Mouse (Mus musculus): Measurements from ENCODE around the gene Gm8300. TPM values are rescaled to one million over a fixed set of nuclear protein-coding genes. Genes with fewer than 3 reads are reported as not detected.
"Not testable (repeated sequence)": the region's sequence is repeated elsewhere in the genome, so short reads cannot be mapped to it uniquely, and the experiment has no call there.

The Gm8300 gene
- polyA plus RNA-seq (2015; fragmentation: Nextera tagmentation; extraction: Ambion mirVana): not detected in 2 replicates

DNA sequence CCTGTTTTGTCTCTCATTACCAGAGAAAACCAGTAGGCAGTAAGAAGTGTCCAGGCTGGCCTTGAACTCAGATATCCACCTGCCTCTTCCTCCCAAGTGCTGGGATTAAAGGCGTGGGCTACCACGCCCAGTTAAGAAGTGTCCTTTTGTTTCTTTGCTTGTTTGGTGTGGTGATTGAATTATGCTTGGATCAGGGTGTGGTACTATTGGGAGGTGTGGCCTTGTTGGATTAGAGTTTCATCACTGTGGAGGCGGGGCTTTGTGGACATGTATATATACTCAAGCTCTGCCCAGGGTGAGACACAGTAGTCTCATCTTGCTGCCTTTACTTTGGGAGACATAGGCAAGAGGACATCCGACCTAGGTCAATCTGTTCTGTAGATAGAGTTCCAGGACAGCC, at the start of gene Gm8300:
TSS of gene Gm8300 (plus strand) at position 301 of the 400 bp plus-strand sequence.
- not testable (repeated sequence) for H3K27me3 ChIP-seq (ENCODE audit: control insufficient read depth, insufficient read depth, low read depth, low read length); H3K4me3 ChIP-seq (ENCODE audit: low read length); H3K27ac ChIP-seq (ENCODE audit: low read length); H3K9ac ChIP-seq (ENCODE audit: low read length); H3K4me2 ChIP-seq (ENCODE audit: low read depth, low read length); H3K36me3 ChIP-seq (ENCODE audit: control insufficient read depth, insufficient read depth, low read length); H3K4me1 ChIP-seq (replicated peaks; ENCODE audit: control insufficient read depth, insufficient read depth, low read length); H3K9me3 ChIP-seq (ENCODE audit: control insufficient read depth, low read length); ATAC-seq (ENCODE audit: low read depth)
- 80% methylated on average over 4 of the region's 4 CpGs for WGBS

DNA sequence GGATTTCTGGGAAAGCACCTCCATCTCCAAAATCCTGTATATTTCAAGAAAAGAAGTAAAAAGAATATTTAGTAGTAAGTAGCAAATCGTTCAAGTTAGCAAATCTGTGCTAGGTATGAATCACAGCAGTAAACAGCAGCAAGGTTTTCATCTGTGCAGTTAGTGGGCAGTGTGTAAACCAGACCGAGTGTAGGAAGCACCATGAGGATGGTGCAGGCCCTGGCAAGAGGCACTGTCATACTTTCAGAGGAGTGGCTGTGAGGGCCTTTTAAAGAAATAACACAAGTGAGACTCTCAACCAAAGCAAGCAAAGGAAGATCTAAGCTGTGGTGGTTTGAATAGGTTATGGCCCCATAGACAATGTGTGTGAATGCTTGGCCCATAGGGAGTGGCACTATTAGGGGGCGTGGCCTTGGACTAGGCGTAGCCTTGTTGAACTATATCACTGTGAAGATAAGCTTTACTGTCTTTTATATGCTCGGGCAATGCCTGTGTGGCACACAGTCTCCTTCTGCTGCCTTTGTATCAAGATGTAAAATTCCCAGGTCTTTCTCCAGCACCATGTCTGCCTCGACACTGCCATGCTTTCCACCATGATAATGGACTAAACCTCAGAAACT, 49.3 kb upstream of the Gm8300 start:
- no peak overlapping the region for H3K4me2 ChIP-seq (ENCODE audit: low read depth, low read length)
- no peaks in the 10 kb centered on the region for H3K9me3 ChIP-seq (ENCODE audit: control insufficient read depth, low read length)
- peaks cover 42% of the 10 kb centered on the region for H3K36me3 ChIP-seq (ENCODE audit: control insufficient read depth, insufficient read depth, low read length)

DNA sequence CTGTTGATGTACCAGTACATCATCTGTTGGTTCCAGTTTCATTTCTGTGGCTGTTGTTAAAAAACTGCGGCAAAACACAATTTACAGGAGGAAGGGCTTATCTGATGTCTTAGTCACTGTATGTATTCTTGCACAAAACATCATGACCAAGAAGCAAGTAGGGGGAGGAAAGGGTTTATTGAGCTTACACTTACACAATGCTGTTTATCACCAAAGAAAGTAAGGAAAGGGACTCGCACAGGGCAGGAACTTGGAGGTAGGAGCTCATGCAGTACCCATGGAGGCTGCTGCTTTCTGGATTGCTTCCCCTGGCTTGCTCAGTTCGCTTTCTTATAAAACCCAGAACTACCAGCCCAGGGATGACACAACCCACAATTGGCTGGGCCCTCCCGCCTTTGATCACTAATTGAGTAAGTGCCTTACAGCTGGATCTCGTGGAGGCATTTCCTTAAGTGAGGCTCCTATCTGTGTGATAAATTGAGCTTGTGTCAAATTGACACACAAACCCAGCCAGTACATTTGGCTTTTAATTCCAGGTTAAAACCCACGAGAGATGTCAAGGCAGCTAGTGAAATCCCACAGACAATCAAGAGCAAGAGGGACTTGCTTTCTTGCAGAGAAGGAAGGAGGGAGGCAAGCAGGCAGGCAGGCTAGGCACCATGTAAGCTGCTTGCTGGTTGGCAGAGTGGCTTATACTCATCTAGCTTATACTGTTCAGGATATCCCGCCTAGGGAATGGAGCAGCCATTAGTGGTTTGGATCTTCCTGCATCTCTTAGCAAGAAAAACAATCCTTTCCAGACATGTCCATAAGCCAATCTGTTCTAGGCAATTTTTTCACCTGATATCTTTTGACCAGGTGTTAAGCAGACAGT, 43.6 kb upstream of the Gm8300 start:
- WGBS: 61% methylated on average over 7 of the region's 7 CpGs
- H3K9ac ChIP-seq (ENCODE audit: low read length): peak overlapping the region; percentile 96
- peak overlapping the region; percentile 93 for H3K4me3 ChIP-seq (ENCODE audit: low read length)

More for the DNA sequence above, 49.3 kb upstream of the Gm8300 start:
- ATAC-seq (ENCODE audit: low read depth): no peak
- H3K9ac ChIP-seq (ENCODE audit: low read length): no peak overlapping the region
- H3K27ac ChIP-seq (ENCODE audit: low read length): no peak overlapping the region
- no peaks in the 10 kb centered on the region for H3K27me3 ChIP-seq (ENCODE audit: control insufficient read depth, insufficient read depth, low read depth, low read length)
- H3K4me1 ChIP-seq (replicated peaks; ENCODE audit: control insufficient read depth, insufficient read depth, low read length): no peaks in the 10 kb centered on the region
- H3K4me3 ChIP-seq (ENCODE audit: low read length): no peak overlapping the region
- 82% methylated on average over 6 of the region's 6 CpGs for WGBS

DNA sequence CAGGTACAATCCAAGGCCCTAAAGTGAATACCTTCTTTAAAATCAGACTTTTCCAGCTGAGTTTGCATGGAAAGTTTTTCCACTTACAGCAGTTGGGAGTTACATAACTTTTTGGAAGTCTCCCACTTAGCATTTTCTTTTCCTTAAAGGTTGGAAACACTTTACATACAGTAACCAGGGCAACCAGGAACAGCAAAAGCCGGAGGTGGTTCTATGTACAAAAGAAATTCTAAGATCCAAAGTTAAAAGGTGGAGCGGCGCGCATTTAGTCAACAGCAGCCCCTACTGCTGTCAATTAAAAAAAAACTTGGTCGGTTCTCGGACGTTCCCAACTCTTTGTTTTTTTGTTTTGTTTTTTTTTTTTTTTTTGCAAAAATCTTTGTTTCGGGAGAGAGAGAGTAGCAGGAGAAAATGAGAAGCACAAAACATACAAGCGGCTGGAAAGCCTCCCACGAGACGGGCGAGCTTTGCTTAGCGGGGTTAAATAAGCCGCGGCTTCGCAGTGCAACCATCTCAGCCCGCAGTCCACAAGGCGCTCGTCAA, 42.6 kb upstream of the Gm8300 start:
- H3K27me3 ChIP-seq (ENCODE audit: control insufficient read depth, insufficient read depth, low read depth, low read length): no peaks in the 10 kb centered on the region
- H3K9ac ChIP-seq (ENCODE audit: low read length): peak overlapping the region; percentile 96
- peak overlapping the region; percentile 90 for H3K27ac ChIP-seq (ENCODE audit: low read length)
- H3K9me3 ChIP-seq (ENCODE audit: control insufficient read depth, low read length): no peaks in the 10 kb centered on the region
- WGBS: 0% methylated on average over 19 of the region's 19 CpGs
- peak overlapping the region; percentile 71 for H3K4me2 ChIP-seq (ENCODE audit: low read depth, low read length)
- H3K4me3 ChIP-seq (ENCODE audit: low read length): peak overlapping the region; percentile 93
- no peak for ATAC-seq (ENCODE audit: low read depth)
- peaks cover 7% of the 10 kb centered on the region; the same call in 1 of the 2 replicates for H3K36me3 ChIP-seq (ENCODE audit: control insufficient read depth, insufficient read depth, low read length)
- H3K4me1 ChIP-seq (replicated peaks; ENCODE audit: control insufficient read depth, insufficient read depth, low read length): peaks cover 8% of the 10 kb centered on the region

More for the DNA sequence above, 43.6 kb upstream of the Gm8300 start:
- no peak overlapping the region for H3K27ac ChIP-seq (ENCODE audit: low read length)
- H3K36me3 ChIP-seq (ENCODE audit: control insufficient read depth, insufficient read depth, low read length): peaks cover 7% of the 10 kb centered on the region; the same call in 1 of the 2 replicates
- H3K27me3 ChIP-seq (ENCODE audit: control insufficient read depth, insufficient read depth, low read depth, low read length): no peaks in the 10 kb centered on the region
- ATAC-seq (ENCODE audit: low read depth): no peak
- H3K4me1 ChIP-seq (replicated peaks; ENCODE audit: control insufficient read depth, insufficient read depth, low read length): peaks cover 8% of the 10 kb centered on the region
- no peaks in the 10 kb centered on the region for H3K9me3 ChIP-seq (ENCODE audit: control insufficient read depth, low read length)
- H3K4me2 ChIP-seq (ENCODE audit: low read depth, low read length): peak overlapping the region; percentile 71

- Histone ChIP-seq H3K9me3 (ENCODE audit: control insufficient read depth, low read length) (no peaks in the 10 kb centered on the region), H3K4me1 (replicated peaks; ENCODE audit: control insufficient read depth, insufficient read depth, low read length) (peaks cover 8% of the 10 kb centered on the region), H3K27ac (ENCODE audit: low read length) (peak within 1 kb of the TSS; percentile 90), H3K27me3 (ENCODE audit: control insufficient read depth, insufficient read depth, low read depth, low read length) (no peaks in the 10 kb centered on the region), H3K4me2 (ENCODE audit: low read depth, low read length) (peak within 1 kb of the TSS; percentile 71), H3K4me3 (ENCODE audit: low read length) (peak within 1 kb of the TSS; percentile 93), H3K36me3 (ENCODE audit: control insufficient read depth, insufficient read depth, low read length) (peaks cover 7% of the 10 kb centered on the region; the same call in 1 of the 2 replicates), H3K9ac (ENCODE audit: low read length) (peak within 1 kb of the TSS; percentile 96)
- ATAC-seq (ENCODE audit: low read depth): peak; percentile 97
- 3% methylated on average over 45 of the region's 45 CpGs for WGBS
These were observed 41.9 kb upstream of the Gm8300 start, which contains the start of gene Snw1 for GRCm38 (mm10) chr12:87471964-87472786. TSS of gene Snw1 (minus strand) at chr12:87472274.

GRCm38 (mm10) chr12:87474756-87475155, 39.4 kb upstream of the Gm8300 start:
- WGBS: 72% methylated on average over 3 of the region's 3 CpGs
- peaks cover 8% of the 10 kb centered on the region for H3K4me1 ChIP-seq (replicated peaks; ENCODE audit: control insufficient read depth, insufficient read depth, low read length)
- H3K27me3 ChIP-seq (ENCODE audit: control insufficient read depth, insufficient read depth, low read depth, low read length): no peaks in the 10 kb centered on the region
- ATAC-seq (ENCODE audit: low read depth): no peak
- H3K9ac ChIP-seq (ENCODE audit: low read length): no peak overlapping the region
- no peaks in the 10 kb centered on the region for H3K36me3 ChIP-seq (ENCODE audit: control insufficient read depth, insufficient read depth, low read length)
- H3K4me3 ChIP-seq (ENCODE audit: low read length): no peak overlapping the region
- H3K9me3 ChIP-seq (ENCODE audit: control insufficient read depth, low read length): no peaks in the 10 kb centered on the region
- H3K27ac ChIP-seq (ENCODE audit: low read length): no peak overlapping the region
- H3K4me2 ChIP-seq (ENCODE audit: low read depth, low read length): no peak overlapping the region

DNA sequence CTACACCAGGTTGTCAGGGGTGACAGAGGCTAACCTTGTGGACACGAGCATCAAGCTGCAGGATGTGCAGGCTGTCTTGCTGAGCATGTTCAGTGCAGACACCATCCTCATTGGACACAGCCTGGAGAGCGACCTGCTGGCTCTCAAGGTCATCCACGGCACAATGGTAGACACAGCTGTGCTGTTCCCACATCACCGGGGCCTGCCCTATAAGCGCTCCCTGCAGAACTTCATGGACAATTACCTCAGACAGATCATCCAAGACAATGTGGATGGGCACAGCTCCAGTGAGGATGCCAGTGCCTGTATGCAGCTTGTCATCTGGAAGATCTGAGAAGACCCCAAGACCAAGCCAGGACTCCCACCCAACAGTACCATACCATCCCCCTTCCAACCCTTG, 31.6 kb upstream of the Gm8300 start:
- H3K9me3 ChIP-seq (ENCODE audit: control insufficient read depth, low read length); H3K36me3 ChIP-seq (ENCODE audit: control insufficient read depth, insufficient read depth, low read length); H3K4me1 ChIP-seq (replicated peaks; ENCODE audit: control insufficient read depth, insufficient read depth, low read length); ATAC-seq (ENCODE audit: low read depth); H3K27me3 ChIP-seq (ENCODE audit: control insufficient read depth, insufficient read depth, low read depth, low read length); H3K9ac ChIP-seq (ENCODE audit: low read length); H3K4me3 ChIP-seq (ENCODE audit: low read length); H3K27ac ChIP-seq (ENCODE audit: low read length); H3K4me2 ChIP-seq (ENCODE audit: low read depth, low read length): not testable (repeated sequence)
- WGBS: 88% methylated on average over 5 of the region's 5 CpGs

DNA sequence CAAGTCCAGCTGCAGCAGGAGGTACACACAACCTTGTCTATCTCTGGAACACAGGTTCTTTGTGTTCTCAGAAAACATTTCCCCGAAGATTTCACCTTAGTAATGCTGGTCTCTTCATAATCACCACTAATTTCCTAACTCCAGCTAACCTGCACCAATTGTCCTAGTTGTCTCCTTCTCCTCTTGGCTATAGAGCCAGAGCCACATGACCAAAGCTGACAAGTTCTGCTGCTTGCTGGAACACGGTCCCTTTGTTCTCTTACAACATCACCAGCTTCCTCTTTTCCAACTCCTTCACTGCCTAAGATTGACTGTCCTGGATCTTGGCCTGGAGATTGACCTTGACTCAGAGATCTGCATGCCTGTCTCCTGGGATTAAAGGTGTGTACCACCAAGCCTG, 25.4 kb upstream of the Gm8300 start:
- WGBS: 48% methylated on average over 2 of the region's 2 CpGs
- not testable (repeated sequence) for ATAC-seq (ENCODE audit: low read depth)

More for the DNA sequence above, 25.4 kb upstream of the Gm8300 start:
- not testable (repeated sequence) for H3K4me3 ChIP-seq (ENCODE audit: low read length); H3K4me1 ChIP-seq (replicated peaks; ENCODE audit: control insufficient read depth, insufficient read depth, low read length); H3K4me2 ChIP-seq (ENCODE audit: low read depth, low read length); H3K27ac ChIP-seq (ENCODE audit: low read length); H3K27me3 ChIP-seq (ENCODE audit: control insufficient read depth, insufficient read depth, low read depth, low read length); H3K36me3 ChIP-seq (ENCODE audit: control insufficient read depth, insufficient read depth, low read length); H3K9me3 ChIP-seq (ENCODE audit: control insufficient read depth, low read length); H3K9ac ChIP-seq (ENCODE audit: low read length)

All from lung, embryonic 16.5 days (tissue).